Mouse (Mus musculus) testis, adult 2 months (tissue): ENCODE measurements at regions not wholly inside any gene's neighbourhood (a gene's known extent, or its start where the extent isn't known, plus 50 kb on each side); places are given as distances from the start of the nearest gene placed in this dataset.

Source experiments
- H3K27ac ChIP-seq: fragments of 200-500 bp; 2 replicates; pipeline ENCODE4 v1.5.1; 2012; ENCODE audit warnings: low read depth, low read length; ENCODE audit not compliant: control insufficient read depth, insufficient read depth
- H3K27me3 ChIP-seq: fragments of 200-500 bp; 2 replicates; pipeline ENCODE4 v1.6.1; 2012; ENCODE audit warnings: mild to moderate bottlenecking, low read length, moderate library complexity; ENCODE audit not compliant: control insufficient read depth, insufficient read depth
- H3K36me3 ChIP-seq: fragments of 200-500 bp; 2 replicates; pipeline ENCODE4 v1.6.1; 2012; ENCODE audit warnings: mild to moderate bottlenecking, low read length; ENCODE audit not compliant: control insufficient read depth, insufficient read depth
- H3K4me1 ChIP-seq: fragments of 200-500 bp; 2 replicates; pipeline ENCODE4 v1.6.1; 2012; ENCODE audit warnings: low read length; ENCODE audit not compliant: control insufficient read depth, insufficient read depth
- H3K4me3 ChIP-seq: fragments of 200-500 bp; 2 replicates; pipeline ENCODE4 v1.5.1; 2012; ENCODE audit warnings: low read depth, mild to moderate bottlenecking, low read length, moderate library complexity, mixed read lengths; ENCODE audit not compliant: control insufficient read depth
- CTCF ChIP-seq: fragments of 200-500 bp; IDR thresholded peaks from 2 replicates; pipeline ENCODE4 v1.5.1; 2012; ENCODE audit warnings: low read depth, mild to moderate bottlenecking, inconsistent platforms, low read length, moderate library complexity; ENCODE audit not compliant: control insufficient read depth, insufficient read depth, insufficient replicate concordance
- POLR2A ChIP-seq: fragments of 200-500 bp; IDR thresholded peaks from 2 replicates; pipeline ENCODE4 v1.6.1; 2012; ENCODE audit warnings: low read depth, mild to moderate bottlenecking, inconsistent platforms, low read length, moderate library complexity; ENCODE audit not compliant: control insufficient read depth

DNA sequence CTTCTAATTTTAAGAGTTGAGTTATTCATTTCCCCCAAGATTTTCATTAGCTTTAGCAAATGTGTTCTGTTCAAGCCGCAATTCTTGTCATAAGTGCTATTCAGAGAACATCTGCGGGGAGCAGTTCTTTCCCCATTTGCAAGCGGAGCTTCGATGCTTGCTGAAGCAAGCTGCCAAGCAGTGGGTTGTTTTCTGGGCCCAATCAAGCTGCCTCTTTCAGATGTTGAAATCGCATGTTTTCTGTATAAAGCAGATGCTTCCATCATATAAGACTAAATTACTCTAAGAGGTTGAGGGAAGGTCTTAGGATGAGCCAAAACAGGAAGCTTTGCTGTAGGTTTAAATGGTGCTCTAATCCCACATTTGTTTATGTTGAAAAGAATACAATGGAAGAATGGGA lies 547.4 kb downstream of the Abca13 start:
- Histone ChIP-seq H3K36me3 (no peaks in the 10 kb centered on the region), H3K27me3 (no peaks in the 10 kb centered on the region), H3K4me3 (peak overlapping the region; percentile 20), H3K27ac (no peak overlapping the region), H3K4me1 (no peaks in the 10 kb centered on the region; the same call in 1 of the 2 replicates)
- TF ChIP-seq POLR2A (no peak), CTCF (no peak)

DNA sequence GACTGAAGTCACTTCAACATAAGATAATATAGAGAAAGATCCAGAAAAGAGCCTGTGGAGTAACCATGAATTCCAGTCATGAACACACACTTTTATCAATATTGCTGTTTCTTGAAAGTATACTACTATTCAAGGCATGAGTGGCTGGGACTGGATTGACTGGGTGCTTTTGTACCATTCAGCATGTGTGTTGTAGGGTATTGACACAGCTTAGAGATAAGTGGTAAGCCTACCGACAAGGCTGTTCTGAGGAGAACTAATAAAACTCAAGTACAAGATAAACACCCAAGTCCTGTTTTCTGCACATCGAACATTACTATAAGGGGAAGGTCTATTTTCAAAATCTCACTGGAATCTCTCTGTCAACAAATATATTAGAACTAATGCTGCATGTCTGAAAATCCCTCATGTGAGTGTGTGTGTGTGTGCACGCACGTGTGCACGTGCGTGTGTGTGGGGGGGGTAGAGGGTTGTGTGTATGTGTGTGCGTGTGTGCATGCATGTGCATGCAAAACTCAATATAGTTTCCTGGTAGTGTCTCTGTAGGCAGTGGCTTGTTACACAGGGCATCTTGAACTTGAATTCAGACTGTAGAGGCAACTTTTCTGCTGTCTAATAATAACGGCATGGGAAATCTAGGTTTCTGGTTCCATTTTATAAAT lies 588.6 kb downstream of the Abca13 start:
- Histone ChIP-seq H3K27ac (no peak overlapping the region), H3K4me3 (no peak overlapping the region), H3K4me1 (no peaks in the 10 kb centered on the region), H3K36me3 (no peaks in the 10 kb centered on the region), H3K27me3 (no peaks in the 10 kb centered on the region)
- TF ChIP-seq CTCF (no peak), POLR2A (no peak)

DNA sequence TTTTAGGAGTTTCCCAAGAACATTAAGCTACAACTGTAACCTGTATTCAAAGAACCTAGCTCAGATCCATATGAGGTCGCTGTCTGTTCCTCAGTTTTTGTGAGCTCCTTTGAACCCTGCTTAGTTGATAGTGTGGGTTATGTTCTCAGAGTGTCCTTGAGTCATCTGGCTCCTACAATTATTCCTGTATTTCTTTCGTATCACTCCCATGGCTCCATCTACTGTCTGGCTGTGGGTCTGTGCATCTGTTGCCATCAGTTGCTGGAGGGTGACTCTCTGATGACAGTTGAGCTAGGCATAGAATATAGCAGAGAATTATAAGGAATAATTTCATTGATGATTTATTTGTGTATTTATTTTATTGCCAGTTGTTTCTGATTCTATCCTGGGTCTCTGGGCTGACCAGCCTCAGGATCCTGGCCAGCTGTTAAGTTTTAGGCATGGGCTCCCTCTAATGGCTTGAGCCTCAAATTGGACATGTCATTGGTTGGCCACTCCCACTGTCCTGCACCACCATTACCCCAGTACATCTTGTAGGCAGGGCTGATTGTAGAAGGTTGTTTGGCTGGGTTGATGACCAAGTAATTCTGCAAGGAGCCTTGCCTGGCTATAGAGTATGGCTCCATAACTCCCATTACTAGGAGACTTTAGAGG lies 601.6 kb downstream of the Abca13 start:
- Histone ChIP-seq H3K27ac (no peak overlapping the region), H3K36me3 (no peaks in the 10 kb centered on the region), H3K4me1 (no peaks in the 10 kb centered on the region), H3K27me3 (no peaks in the 10 kb centered on the region), H3K4me3 (no peak overlapping the region)
- no peak for TF ChIP-seq POLR2A
- TF ChIP-seq CTCF: peak; percentile 22; the same call in 1 of the 2 replicates

DNA sequence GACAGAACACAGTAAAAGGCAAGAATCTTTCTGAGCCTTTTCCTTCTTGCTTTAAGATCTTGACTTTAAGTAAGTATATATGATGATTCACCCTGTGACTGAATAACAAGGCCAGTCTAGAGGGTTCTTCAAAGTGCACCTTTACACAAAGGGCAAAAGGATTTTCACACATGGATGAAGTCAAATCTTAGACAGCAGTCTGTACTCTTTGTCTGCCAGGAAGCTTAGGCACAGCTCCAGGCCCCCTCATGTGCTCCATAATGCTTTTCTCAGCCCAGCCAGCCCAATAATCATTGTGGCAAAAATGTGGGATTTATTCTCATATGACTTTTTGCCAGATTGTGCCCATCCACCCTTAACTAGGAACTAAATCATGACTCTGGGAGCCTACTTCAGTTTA lies 647.9 kb downstream of the Abca13 start:
- Histone ChIP-seq H3K4me1 (no peaks in the 10 kb centered on the region), H3K4me3 (no peak overlapping the region), H3K27me3 (no peaks in the 10 kb centered on the region), H3K36me3 (no peaks in the 10 kb centered on the region), H3K27ac (no peak overlapping the region)
- TF ChIP-seq CTCF: no peak
- TF ChIP-seq POLR2A: no peak

DNA sequence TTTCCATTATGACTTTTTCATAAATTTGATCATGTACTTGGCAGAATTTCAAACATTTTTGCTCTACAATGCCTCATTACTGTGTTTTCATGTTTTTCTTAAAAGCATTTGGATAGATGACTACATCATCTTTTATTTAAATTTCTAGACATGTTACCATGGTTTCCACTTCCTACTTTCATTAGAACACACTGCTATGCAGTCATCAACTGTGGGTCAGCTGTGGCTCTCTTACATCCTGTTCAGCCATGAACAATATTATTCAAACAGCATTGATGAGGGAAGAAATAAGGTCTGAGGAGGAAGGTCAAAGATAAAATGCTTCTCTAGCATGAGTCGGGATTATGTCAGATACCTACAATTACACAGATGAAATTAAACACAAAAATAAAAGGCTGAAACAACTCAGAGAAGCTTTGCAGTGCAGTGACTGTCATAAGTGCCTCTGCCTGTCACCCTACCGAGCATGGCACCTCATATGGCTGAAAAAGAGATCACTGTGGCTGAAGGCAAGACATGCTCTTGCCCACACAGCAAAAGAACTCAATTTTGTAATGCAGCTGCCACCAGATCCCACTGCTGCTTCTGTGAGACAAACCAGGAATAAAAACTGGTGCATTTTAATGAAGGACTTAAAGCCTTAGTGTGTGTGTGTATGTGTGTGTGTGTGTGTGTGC lies 676.9 kb downstream of the Abca13 start:
- Histone ChIP-seq H3K27ac (no peak overlapping the region), H3K36me3 (no peaks in the 10 kb centered on the region), H3K4me3 (no peak overlapping the region), H3K4me1 (no peaks in the 10 kb centered on the region), H3K27me3 (no peaks in the 10 kb centered on the region)
- TF ChIP-seq CTCF (no peak), POLR2A (no peak)
